Mouse (Mus musculus) layer of hippocampus, postnatal 25 days (tissue): Measurements from ENCODE around the gene Nedd4. TPM values are rescaled to one million over a fixed set of nuclear protein-coding genes. Genes with fewer than 3 reads are reported as not detected.

ENCODE experiments used
- DNase-seq, 2 experiments: peaks; one replicate each; pipeline ENCODE4 v3.0.0; 2022; ENCODE audit warnings: mixed read lengths in 2 of 2, low spot score in 1 of 2; ENCODE audit errors: extremely low spot score in 1 of 2
- total RNA-seq, 2 experiments: library from RNA; stranded (reverse); gene quantifications; 2 replicates each; pipeline ENCODE4 v1.2.3; 2021

The Nedd4 gene
- total RNA-seq, 2 experiments from 2014 or later: 297 to 304 TPM

DNA sequence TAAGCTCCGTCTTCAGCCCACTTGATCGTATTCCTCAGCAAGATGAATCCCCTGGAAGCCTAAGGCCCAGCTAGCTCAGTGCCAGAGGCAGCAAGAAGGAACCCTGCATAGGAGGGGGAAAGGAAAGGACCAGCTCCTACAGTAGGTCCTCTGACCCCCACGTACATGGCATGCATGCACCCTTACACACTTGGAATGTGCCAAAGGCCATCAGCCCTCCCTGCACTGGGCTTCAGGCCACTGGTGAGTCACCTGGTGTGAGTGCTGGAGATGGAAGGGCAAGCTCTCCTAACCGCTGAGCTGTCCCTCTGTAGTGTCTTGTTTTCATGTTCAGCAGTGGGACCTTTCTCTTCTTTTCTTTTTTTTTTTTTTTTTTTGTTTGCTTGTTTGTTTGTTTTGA is 52.8 kb downstream of the Nedd4 start:
- no peak for DNase-seq

DNA sequence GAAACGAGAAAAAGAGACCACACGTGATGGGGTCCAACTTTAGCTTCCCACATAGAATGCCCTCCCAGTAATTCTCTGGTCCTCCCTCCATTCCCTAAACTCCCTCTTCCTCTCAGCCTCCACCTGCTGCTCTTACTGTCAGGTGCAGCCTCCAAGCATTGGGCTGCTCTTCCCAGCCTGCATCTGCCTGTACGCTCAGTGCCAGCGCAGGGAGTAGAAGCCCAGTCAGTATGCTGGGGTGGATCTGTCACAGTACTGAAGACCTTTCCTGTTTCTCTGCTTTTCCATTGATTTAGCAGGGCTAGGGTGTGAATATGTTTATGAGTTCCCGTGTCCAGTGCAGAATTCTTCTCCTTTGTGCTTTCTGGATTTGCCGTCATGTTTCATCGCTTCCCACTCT is 54.1 kb downstream of the Nedd4 start:
- no peak for DNase-seq

DNA sequence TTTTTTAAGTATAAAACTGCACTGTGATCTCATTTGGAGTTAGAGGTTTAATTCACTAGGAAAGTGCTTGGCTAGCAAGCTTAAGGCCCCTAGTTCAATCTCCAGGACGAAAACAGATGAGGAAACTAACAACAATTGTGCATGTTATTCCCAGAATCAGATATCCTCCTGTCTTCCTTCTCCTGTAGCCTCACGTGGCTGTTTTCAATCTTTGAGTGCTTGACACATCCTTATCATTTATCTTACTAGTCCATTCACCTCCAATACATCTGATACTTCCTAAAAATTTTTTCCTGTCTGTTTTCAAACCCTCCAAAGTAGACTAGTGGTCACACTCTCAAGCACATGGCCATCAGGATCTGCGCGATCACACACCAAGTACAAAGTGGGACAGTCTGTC is 57.0 kb downstream of the Nedd4 start:
- DNase-seq: no peak

DNA sequence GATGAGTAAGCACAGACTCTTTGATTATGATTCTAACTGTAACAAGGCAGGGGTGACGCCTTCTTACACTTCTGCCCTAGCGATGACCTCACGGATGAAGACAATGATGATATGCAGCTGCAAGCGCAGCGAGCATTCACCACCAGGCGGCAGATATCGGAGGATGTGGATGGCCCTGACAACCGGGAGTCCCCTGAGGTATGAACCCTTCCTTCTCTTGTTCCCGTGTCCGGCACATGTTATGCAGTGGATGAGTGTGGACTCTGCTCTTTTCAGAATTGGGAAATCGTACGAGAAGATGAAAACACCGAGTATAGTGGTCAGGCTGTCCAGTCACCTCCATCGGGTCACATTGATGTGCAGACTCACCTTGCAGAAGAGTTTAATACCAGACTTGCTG is 59.1 kb downstream of the Nedd4 start:
- DNase-seq: no peak

DNA sequence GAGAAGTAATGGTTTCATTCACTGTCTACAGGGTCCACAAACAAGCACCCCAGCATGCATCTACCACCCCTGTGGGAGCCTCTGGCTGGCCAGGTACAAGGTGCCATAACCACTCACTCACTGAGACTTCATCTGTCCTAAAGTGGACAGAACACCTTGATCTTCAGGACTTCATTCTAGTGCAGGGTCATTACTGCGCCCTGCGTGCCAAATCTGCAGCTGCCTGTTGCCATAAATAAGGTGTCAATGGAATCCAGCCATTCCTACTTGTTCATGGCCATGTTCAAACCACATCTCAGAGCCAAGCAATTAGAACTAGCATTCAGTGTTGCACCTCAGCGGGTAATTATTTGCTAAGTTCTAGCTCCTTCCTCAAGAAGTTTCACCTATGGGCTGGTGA is 60.5 kb downstream of the Nedd4 start:
- no peak for DNase-seq

DNA sequence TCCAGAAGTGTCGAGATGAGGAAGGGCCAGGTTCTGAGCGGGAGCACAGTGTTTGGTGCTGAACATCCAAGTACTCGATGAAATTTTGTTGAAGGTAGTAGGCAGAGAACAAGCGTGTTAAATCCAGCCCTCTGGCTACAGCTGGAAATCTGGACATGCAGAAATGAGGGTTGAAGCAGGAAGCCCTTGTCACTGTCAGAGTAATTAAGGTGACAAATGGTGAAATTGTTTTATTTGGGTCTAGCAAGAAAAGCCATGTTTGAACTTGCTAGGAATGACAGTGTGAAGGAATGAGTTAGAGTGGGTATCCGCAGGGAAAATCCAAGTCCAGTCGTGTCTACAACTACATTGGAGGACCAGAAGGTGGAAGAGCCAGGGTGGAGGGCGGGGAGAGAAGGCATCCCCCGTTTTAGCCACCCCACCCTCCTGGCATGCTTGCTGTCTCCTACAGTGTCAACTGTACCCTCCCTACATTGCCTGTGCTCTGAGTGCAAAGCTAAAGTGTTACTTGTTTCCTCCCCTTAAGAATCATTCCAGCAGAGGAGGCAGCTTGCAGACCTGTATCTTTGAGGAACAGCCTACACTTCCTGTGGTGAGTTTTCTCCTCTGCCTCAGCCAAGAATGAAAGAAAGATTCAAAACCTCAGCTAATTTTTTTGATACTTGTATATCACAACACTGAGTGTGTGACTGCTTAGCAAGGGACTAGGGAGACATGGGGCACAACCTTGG is 62.5 kb downstream of the Nedd4 start:
- DNase-seq: no peak

DNA sequence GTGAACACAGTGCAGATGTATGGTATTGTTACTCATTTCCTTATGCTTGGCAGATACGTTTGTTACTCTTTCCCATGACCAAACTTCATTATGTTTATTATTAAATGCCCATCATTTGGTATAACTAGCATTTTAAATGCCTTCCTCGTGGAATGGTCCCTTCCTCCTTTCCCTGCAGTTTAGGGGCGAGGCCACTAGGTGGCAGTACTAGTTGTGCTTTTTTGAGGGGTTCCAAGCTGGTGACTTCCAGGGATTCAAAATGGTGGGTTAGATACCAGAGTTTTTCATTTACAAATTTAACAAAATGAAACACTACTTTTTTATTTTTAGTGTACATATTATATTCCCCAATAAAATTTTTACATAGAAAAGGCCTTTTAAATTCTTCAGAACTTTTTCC is 71.8 kb downstream of the Nedd4 start:
- DNase-seq: peak; percentile 47 to 81

DNA sequence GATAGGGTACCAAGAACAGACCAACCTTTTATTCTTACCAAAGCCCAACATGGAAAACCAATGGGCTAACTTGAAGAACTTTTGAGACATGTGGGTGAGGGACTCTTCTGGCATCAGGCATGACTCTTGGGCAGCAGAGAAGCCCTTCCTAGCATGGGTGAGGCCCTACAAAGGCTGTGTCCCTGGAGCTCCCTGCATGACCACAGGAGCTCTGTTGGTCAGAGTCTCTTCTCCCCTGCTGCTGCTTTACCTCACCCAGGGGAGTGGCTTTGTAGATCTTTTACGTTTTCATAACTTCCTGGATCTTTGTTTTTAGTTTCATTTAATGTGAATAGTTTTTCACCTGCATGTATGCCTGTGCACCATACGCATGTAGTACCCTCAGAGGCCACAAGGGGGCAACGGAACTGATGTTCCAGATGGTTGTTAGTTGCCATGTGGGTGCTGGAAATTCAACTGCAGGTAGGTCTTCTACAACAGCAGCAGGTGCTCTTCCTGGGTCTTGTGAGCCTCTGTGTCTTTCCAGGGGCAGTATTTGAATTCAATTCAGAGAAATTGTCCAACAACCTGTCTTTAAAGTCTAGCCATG is 73.8 kb downstream of the Nedd4 start:
- DNase-seq: peak in 1 of 2 experiments; percentile 45

DNA sequence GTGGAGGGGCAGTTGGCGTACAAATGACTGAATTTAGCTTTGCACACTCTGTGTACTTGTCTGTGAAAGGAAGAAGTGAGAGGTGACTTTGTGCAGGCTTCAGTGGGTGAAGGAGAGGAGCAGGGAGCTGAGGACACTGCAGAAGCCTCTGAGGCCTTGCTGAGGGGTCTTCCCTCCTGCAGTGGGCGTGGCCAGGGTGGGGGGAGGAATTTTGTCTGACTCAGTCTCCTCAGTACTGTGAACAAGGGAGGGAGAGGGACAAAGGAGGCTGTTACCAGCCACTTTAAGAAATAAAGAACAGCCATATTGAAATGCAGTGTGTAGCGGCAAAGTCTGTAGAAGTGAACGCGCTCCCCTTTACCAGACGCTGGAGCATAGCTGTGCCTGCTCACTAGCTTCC is 79.1 kb downstream of the Nedd4 start:
- DNase-seq: no peak

DNA sequence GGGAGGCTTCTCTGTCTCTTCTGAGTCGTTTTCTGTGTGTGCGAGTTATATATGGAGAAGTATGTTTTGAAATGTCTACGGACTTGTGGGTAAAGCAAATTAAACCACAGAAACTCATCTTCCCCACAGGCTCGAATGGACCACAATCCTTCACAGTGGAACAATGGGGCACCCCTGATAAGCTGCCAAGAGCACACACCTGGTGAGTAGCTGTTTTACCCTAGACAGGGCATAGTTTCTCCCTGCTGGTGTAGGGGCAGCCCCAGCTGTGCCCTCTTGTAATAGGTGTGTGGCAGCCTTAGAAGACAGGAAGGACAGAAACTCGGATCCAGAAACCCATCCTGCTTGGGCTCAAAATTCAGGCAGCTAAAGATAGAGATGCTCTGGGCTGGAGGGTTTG is 84.1 kb downstream of the Nedd4 start:
- no peak for DNase-seq

DNA sequence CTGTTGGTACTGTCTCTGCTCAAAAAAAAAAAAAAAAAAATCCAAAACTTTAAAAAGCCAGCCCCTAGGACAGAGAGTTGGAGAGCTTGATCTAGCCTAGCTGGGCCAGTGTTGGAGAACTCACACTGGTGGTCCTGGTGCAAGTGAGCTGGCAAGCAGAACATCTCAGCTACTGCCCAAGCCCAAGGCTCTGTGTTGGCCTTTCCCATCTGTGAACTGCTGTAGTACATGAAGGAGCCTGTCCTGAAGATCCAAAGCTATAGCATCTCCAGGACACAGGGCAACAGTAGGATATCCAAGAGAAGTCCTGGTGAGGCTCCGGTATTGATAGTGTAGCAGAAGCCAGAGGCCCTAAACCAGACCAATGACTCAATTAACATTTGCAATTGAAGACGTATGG is 88.1 kb downstream of the Nedd4 start:
- DNase-seq: no peak

DNA sequence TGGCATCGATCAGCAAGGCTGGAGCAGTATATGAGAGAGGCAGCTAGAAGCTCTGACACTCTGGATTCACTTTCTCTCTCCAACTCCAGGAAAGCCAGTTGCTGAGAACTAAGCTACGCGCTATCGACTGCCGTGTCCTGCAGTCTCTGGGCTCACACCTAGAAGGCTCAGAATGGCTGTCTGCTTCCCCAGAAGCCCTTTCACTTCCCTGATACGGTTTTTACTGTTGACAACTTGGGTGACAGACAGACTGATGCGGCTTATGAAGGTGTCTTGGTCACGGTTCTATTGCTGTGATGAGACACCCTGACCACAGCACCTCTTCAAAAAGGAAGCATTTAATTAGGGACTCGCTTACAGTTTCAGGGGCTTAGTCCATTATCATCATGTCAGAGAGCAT is 90.5 kb downstream of the Nedd4 start:
- no peak for DNase-seq

DNA sequence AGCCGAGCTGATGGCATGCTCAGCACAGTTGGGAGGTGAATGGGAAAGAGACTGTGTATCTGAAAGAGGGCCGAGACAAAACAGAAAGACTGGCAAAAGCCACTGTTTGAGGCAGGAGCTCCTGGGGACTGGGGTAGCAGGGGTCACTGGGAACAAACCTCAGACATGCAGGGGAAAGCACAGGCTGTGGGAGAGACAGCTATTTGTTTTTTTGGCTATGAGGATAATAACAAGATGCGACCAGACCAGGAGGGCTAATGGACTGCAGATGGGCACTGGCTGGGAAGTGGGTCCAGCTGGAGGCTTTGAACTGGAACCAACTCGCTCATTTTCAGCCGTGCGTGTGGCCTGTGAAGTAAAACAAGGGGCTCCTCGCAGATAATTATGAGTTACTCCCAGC is 91.6 kb downstream of the Nedd4 start:
- DNase-seq: no peak

DNA sequence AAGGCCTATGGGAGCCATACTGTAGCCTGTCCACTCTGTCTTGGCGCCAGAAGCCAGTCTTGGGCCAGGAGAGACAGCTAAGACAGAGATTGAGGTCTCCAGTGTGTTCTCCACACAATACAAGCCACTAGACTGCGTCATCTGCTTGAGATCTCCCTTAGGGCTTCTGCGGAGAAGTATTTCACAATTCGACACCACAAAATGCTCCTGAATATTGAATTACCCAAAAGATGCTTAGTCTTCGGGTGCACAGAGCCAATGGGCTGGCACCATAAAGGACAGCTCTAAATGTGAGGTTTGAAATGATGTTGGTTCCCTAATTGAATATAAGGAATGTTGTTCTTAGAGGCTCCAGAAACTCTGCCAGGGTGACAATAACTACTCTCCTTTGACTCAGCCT is 95.0 kb downstream of the Nedd4 start:
- DNase-seq: no peak

DNA sequence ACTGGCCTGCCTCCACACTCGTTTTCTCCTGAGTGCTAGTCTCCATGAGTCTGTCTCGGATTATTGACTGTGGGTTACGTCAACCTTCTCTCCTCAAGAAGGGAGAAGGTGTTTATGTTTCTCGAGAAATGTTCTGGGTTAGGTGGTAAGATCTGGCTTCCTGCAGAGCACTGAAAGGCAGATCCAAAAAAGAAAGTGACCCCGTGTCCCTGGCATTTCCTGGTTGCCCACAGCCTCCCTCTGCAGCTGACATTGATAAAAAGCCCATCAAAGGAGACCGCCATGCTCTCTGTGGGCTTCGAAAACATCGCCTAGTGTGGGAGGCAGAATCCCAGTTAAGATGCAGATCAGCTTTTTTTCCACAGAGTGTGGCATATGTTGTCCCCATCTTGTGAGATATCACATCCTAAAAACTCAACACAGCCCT is 96.6 kb downstream of the Nedd4 start:
- DNase-seq: no peak

DNA sequence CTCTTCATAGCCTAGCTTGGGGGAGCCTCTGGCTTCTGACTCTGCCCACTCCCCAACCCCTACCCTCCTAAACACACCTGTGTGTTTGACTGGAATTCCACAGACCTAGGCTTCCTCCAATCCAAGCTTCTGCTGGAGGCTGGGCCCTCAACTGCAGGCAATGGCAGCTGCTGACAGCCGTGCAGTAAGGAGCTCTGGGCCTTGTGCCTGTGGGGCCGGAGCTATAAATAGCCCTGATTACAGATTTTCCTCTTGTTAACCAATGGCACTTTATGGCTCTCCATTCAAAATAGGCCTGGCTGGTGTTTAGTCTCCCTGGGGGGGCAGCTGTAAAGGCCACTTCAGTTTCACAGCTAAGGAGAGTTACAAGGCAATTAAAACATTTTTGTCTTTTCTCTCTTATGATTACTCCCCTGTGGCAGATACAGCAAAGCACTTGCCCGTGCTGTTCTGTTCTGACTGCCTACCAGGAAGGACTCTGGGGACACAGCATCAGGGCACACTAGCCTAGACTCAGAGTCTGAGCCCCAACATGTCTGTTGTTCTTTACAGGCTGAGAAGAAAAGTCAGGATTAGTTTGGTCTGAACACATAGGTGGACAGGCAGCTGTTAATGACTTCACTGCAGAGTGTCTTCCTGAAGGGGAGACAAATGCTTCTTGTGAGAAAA is 101.0 kb downstream of the Nedd4 start:
- no peak for DNase-seq

DNA sequence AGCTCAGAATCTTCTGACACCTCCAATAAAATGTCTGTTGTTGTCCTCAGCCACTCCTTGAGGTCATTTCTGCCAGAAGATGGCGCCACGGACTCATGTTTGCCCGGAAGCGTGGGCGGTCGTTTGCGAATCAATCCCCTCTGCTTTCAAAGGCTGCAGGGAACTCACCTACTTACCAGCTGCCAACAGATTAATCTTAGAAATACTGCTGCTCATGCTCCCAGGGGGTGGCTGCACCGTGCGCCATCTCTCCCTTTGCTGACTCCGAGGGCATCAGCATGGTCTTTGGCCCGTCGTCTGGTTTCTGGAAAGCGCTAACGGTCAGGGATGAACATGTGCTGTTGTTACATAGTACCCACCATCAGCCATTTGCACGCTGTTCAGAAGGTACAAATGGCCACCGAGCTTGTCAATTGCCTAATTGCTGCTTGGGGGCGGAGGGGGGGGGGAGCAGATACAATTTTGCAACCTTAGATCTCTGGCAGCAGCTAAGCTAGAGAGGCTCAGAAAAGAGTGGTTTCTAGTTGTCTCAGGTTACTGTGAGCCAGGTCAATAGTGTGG is 104.7 kb downstream of the Nedd4 start:
- peak; percentile 81 to 98 for DNase-seq

DNA sequence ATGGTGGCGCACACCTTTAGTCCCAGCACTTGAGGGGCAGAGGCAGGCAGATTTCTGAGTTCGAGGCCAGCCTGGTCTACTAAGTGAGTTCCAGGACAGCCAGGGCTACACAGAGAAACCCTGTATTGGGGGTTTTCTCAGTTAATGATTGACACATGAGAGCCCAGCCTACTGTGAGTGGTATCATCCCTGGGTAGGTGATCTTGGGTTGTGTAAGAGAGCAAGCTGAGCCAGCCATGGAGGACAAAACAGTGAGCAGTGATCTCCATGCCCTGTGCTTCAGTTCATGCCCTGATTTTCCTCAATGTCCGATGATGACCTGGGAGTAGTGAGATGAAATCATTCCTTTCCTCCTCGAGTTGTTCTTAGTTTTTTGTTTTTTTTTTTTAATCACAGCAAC is 112.9 kb downstream of the Nedd4 start:
- DNase-seq: no peak

DNA sequence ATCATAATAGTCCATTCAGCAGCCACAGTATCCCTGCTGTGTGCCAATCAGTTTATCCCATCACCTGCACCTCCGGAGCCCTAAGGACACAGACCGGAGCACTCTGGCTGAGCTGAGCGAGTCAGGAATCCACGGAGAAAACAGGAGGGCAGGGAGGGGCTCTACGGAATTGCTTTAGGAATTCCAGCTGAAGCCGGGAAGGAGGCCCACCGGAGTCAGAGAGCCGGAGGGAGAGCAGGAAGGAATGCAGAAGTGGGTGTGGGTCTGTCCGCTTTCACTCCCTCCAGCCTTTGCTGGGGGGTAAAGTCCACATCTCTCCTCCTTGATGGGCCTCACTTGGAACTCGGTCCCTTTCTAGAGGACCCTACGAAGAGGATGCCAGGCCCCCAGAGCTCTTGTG is 116.9 kb downstream of the Nedd4 start:
- no peak for DNase-seq

DNA sequence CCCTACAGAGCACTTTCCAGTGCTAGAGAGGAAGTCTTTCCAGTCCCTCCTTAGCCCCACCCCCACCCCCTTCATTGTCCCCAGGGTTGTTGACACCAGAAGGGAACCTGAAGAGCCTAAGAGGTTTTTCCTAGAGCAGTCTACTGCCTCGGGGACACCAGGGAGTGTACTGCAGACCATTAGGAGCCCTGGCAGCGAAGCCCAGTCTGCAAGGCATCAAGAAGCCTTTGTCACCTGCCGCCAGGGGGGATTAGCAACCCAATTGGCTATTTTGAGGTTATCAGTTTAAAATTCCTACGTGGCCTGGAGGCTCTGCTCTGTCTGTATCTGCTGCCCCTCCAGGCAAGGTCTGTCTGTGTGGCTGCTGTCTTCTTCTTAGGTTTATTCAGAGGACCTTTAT is 117.6 kb downstream of the Nedd4 start:
- no peak for DNase-seq

DNA sequence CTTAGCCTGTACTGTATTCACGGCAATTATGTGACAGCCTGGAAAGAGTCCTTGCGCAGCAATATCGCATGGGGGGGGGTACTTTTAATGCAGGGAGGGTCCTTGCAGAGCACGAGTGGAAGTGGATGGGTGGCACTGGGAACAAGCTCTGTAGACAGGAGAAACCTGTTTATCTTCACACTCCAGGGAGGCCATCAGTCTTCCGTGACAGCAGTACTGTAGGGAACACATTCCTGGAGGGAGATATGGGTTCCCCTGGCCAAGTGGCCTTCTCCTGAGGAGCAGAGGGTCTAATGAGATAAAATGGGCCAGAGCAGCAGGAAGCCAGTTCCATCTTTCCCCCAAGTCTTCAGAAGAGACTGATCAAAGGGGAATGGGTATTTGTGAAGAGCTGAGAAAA is 118.5 kb downstream of the Nedd4 start:
- no peak for DNase-seq

DNA sequence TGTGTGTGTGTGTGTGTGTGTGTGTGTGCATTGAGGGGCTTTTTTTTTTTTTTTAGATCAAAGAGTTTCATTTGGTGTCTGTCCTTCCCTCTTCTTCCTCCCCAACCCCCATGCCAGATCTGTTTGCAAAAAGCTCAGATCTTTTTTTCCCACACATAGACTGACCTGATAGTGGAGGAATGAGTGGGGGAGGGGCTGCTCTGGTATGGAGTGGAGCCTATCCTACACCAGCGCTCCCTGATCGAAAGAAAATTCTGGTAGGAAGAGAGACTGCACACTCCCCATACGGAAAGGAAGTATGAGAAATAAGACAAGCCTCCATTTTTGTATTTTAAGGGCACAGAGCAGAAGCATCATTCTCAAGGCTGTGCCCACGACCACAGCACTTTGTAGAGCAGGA is 119.3 kb downstream of the Nedd4 start:
- no peak for DNase-seq
